In the genomic region with DNA sequence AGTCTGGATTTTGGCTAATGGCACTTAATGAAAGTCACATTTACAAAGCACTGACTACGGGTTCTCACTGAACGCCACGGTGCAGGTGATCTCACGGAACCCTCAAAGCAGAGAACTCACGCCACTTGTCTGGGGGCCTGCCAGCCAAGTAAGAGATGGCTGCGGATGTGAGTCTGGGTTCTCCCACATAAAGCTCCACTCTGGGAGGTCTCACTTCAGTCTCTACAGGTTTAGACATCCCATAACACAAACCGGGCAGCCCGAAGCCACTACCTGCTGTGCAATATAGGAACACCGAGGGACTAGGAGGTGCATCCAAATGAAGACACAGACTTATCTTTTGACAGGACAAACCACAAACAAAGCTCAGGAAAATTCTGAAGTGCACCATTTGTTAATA, we compare ENCODE assay signal across 8 mouse cellular contexts.
DNase-seq lines count a peak whose midpoint lies in the region; ATAC-seq lines count a peak whose summit lies in the region.

No protein-coding gene starts in this region.

- no peak overlapping the region for H3K27ac ChIP-seq in neural tube, embryonic 11.5 days (ENCODE audit: low read depth, low read length)
- no peak overlapping the region for H3K27ac ChIP-seq in limb, embryonic 11.5 days (replicated peaks; ENCODE audit: low read depth, low read length)
- H3K27ac ChIP-seq in stomach, embryonic 15.5 days, result no peak overlapping the region

- peaks cover 5% of the 10 kb centered on the region for H3K4me1 ChIP-seq in neural tube, embryonic 11.5 days (ENCODE audit: control insufficient read depth, insufficient read depth, low read length)
- H3K4me1 ChIP-seq in limb, embryonic 11.5 days (ENCODE audit: control insufficient read depth, insufficient read depth, low read length), result peaks cover 8% of the 10 kb centered on the region; the same call in 1 of the 2 replicates
- H3K4me1 ChIP-seq in stomach, embryonic 15.5 days, result no peaks in the 10 kb centered on the region

- H3K9ac ChIP-seq in neural tube, embryonic 11.5 days (ENCODE audit: low read length), result peak overlapping the region; percentile 86
- H3K9ac ChIP-seq in limb, embryonic 11.5 days (ENCODE audit: low read length), result no peak overlapping the region
- H3K9ac ChIP-seq in stomach, embryonic 15.5 days, result no peak overlapping the region

- no peaks in the 10 kb centered on the region for H3K27me3 ChIP-seq in neural tube, embryonic 11.5 days (ENCODE audit: control insufficient read depth, insufficient read depth, low read length)
- no peaks in the 10 kb centered on the region for H3K27me3 ChIP-seq in limb, embryonic 11.5 days (ENCODE audit: control insufficient read depth, insufficient read depth, low read length)
- H3K27me3 ChIP-seq in stomach, embryonic 15.5 days (replicated peaks), result no peaks in the 10 kb centered on the region

- H3K9me3 ChIP-seq in neural tube, embryonic 11.5 days (ENCODE audit: control insufficient read depth, low read length), result no peaks in the 10 kb centered on the region
- H3K9me3 ChIP-seq in limb, embryonic 11.5 days (ENCODE audit: control insufficient read depth, low read length), result no peaks in the 10 kb centered on the region
- H3K9me3 ChIP-seq in stomach, embryonic 15.5 days, result no peaks in the 10 kb centered on the region

- DNase-seq in cerebellum, postnatal 10 days, result peak; percentile 22 to 24
- no peak for DNase-seq in cerebellum, postnatal 4 days (ENCODE audit: low spot score in 2 of 2)
- no peak for DNase-seq in neural tube, embryonic 11.5 days (ENCODE audit: low spot score)
- DNase-seq in neural tube, embryonic 10.5 days (ENCODE audit: extremely low spot score, low spot score), result no peak
- no peak for DNase-seq in limb, embryonic 11.5 days (ENCODE audit: low spot score)
- DNase-seq in embryo, embryonic 9.5 days (ENCODE audit: extremely low spot score), result no peak
- DNase-seq in frontal cortex, postnatal 25 days (ENCODE audit: low spot score in 2 of 2), result no peak

- peak overlapping the region; percentile 61 for H3K4me2 ChIP-seq in neural tube, embryonic 11.5 days (ENCODE audit: low read depth)
- H3K4me2 ChIP-seq in limb, embryonic 11.5 days (ENCODE audit: low read depth, severe bottlenecking), result peak overlapping the region; percentile 81
- H3K4me2 ChIP-seq in stomach, embryonic 15.5 days, result peak overlapping the region; percentile 85

- H3K36me3 ChIP-seq in neural tube, embryonic 11.5 days (ENCODE audit: control insufficient read depth, insufficient read depth, low read length), result no peaks in the 10 kb centered on the region
- no peaks in the 10 kb centered on the region for H3K36me3 ChIP-seq in limb, embryonic 11.5 days (ENCODE audit: control insufficient read depth, insufficient read depth, low read length)
- H3K36me3 ChIP-seq in stomach, embryonic 15.5 days, result no peaks in the 10 kb centered on the region

- 70% methylated on average over 9 of the region's 9 CpGs for WGBS in neural tube, embryonic 11.5 days
- 70% methylated on average over 9 of the region's 9 CpGs for WGBS in limb, embryonic 11.5 days
- 60% methylated on average over 9 of the region's 9 CpGs for WGBS in stomach, embryonic 15.5 days

- peak overlapping the region; percentile 64 for H3K4me3 ChIP-seq in neural tube, embryonic 11.5 days (ENCODE audit: low read depth, low read length)
- H3K4me3 ChIP-seq in limb, embryonic 11.5 days (ENCODE audit: low read depth, low read length), result peak overlapping the region; percentile 78
- 0 out of 2 replicates have a peak overlapping the region, but pooled peaks have one; percentile 4 for H3K4me3 ChIP-seq in stomach, embryonic 15.5 days (replicated peaks)

- ATAC-seq in neural tube, embryonic 11.5 days (ENCODE audit: insufficient read depth, low FRiP score, low TSS enrichment), result no peak
- ATAC-seq in limb, embryonic 11.5 days (ENCODE audit: insufficient number of reproducible peaks, low FRiP score, low TSS enrichment, low read depth), result no peak
- ATAC-seq in stomach, embryonic 15.5 days (ENCODE audit: insufficient read depth, low FRiP score, low read depth), result no peak

Comparison
In these comparisons a context has a peak if more than half of its experiments do, and no peak if none do; other contexts are left out.
1. DNase-seq: peak in cerebellum, postnatal 10 days (2 of 2); none in cerebellum, postnatal 4 days (0 of 2), neural tube, embryonic 11.5 days (single experiment), neural tube, embryonic 10.5 days (single experiment), limb, embryonic 11.5 days (single experiment), embryo, embryonic 9.5 days (single experiment) and frontal cortex, postnatal 25 days (0 of 2).
2. H3K4me3 ChIP-seq: peak in every context shown above with its lines; median percentile 78 in limb, embryonic 11.5 days; 64 in neural tube, embryonic 11.5 days; 4 in stomach, embryonic 15.5 days.
3. Peak in every context shown above with its lines, with median percentiles within 50 percentile points of each other: H3K4me2 ChIP-seq.